Mouse (Mus musculus) C2C12 (cell line): Measurements from ENCODE around the gene Gpr62. TPM values are rescaled to one million over a fixed set of nuclear protein-coding genes. Genes with fewer than 3 reads are reported as not detected.
A peak's percentile ranks its signal among the peaks of the same experiment; 100 is the strongest.

ENCODE experiments used
- H3K27me3 ChIP-seq: one replicate; pipeline ENCODE4 v1.6.1; 2011; ENCODE audit not compliant: control insufficient read depth, insufficient read depth, insufficient read length
- H3K36me3 ChIP-seq: one replicate; pipeline ENCODE4 v1.6.1; 2011; ENCODE audit not compliant: control insufficient read depth, insufficient read depth
- H3K4me3 ChIP-seq: one replicate; pipeline ENCODE4 v1.5.1; 2011; ENCODE audit warnings: mild to moderate bottlenecking, control low read depth; ENCODE audit not compliant: poor library complexity, insufficient read depth, severe bottlenecking
- H3K79me2 ChIP-seq: one replicate; pipeline ENCODE4 v1.6.1; 2011; ENCODE audit not compliant: control insufficient read depth, insufficient read depth
- H3K79me3 ChIP-seq: one replicate; pipeline ENCODE4 v1.6.1; 2011; ENCODE audit warnings: low read depth, control low read depth
- H3ac ChIP-seq: one replicate; pipeline ENCODE3; 2011; ENCODE audit warnings: low read depth; ENCODE audit not compliant: control insufficient read depth, insufficient read length
- CEBPB ChIP-seq: IDR thresholded peaks from one replicate; pipeline ENCODE4 v1.6.1; 2011; ENCODE audit warnings: low read depth, mild to moderate bottlenecking, control low read depth, moderate library complexity
- CTCF ChIP-seq: IDR thresholded peaks from one replicate; pipeline ENCODE4 v1.5.1; 2011; ENCODE audit not compliant: control insufficient read depth, insufficient read depth, insufficient read length
- FOSL1 ChIP-seq: IDR thresholded peaks from one replicate; pipeline ENCODE4 v1.8.0; 2011; ENCODE audit warnings: mild to moderate bottlenecking, low read length; ENCODE audit not compliant: poor library complexity, insufficient read depth, severe bottlenecking
- MAX ChIP-seq: IDR thresholded peaks from one replicate; pipeline ENCODE4 v1.6.1; 2011; ENCODE audit warnings: mild to moderate bottlenecking, control low read depth
- MYOD1 ChIP-seq: IDR thresholded peaks from one replicate; pipeline ENCODE4 v1.6.1; 2011; ENCODE audit warnings: low read depth; ENCODE audit not compliant: control insufficient read depth, insufficient read length
- MYOG ChIP-seq: IDR thresholded peaks from one replicate; pipeline ENCODE4 v1.6.1; 2011; ENCODE audit not compliant: control insufficient read depth, insufficient read length; ENCODE audit errors: extremely low read depth
- USF1 ChIP-seq: IDR thresholded peaks from one replicate; pipeline ENCODE4 v1.6.1; 2011; ENCODE audit warnings: low read depth, mild to moderate bottlenecking, control low read depth, moderate library complexity
- polyA plus RNA-seq: library from polyadenylated mRNA; unstranded; fragments of >200 nt; fragmentation: generic; extraction: Trizol; gene quantifications from one replicate; pipeline ENCODE4 v1.2.1, GENCODE M21; 2012; ENCODE audit warnings: missing spikeins

Gpr62 gene
- polyA plus RNA-seq, 1 experiment: 0.29 TPM

DNA sequence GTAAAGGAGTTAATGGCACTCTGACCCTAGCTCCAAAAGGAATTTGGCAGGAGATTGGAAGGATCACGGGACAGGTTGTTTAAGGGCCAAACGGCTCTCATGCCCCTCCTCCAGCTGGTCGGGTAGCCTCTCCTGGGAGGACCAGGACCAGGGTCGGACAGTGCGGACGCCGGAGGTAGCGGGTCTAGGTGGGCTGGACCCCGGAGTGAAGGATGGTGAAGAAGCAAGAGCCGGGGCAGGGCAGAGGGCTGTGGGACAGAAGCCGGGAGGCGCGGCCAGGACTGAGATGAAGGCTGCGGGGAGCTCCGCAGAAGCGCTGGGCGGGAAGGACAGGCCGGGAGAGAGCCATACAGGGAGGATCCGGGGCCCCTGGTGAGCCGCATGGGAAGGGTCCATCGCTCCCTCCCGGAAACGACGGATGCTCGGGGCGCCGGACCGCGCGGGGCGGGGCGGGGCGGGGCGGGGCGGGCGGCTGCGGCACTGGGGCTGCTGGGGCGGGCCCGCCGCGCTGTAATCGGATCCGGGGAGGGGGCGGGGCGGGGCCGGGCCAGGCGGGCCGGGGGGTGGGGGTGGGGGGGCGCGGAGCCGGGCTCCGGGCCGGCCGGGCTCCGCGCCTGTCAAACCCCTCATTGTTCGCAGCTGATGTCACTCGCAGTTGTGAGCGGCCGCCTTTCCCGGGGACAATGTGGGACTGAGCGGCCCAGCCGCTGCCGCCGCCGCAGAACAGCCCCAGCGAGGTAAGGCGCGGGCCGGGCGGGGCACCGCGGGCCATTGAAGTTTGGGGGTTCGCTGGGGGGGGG lies 12.3 kb downstream of the Gpr62 start, which contains the start of gene Pcbp4:
TSS of gene Pcbp4 (plus strand) at position 21 of the 800 bp plus-strand sequence.
- H3K79me3 ChIP-seq: peaks cover 47% of the 10 kb centered on the region
- H3K79me2 ChIP-seq: peaks cover 47% of the 10 kb centered on the region
- peak within 1 kb of the TSS; percentile 87 for H3ac ChIP-seq
- H3K4me3 ChIP-seq: peak within 1 kb of the TSS; percentile 63
- no peaks in the 10 kb centered on the region for H3K27me3 ChIP-seq
- TF ChIP-seq CTCF: no peak
- TF ChIP-seq FOSL1: no peak
- no peak for TF ChIP-seq MYOD1
- no peak for TF ChIP-seq CEBPB
- no peak for TF ChIP-seq MAX
- no peak for TF ChIP-seq MYOG
- peaks cover 7% of the 10 kb centered on the region for H3K36me3 ChIP-seq

GRCm38 (mm10) chr9:106452821-106453220 lies 12.9 kb downstream of the Gpr62 start:
- peaks cover 41% of the 10 kb centered on the region for H3K79me2 ChIP-seq
- no peak overlapping the region for H3ac ChIP-seq
- TF ChIP-seq FOSL1 (no peak), USF1 (no peak), MYOD1 (no peak), CTCF (no peak), CEBPB (no peak), MYOG (no peak), MAX (no peak)
- peak overlapping the region; percentile 63 for H3K4me3 ChIP-seq
- no peaks in the 10 kb centered on the region for H3K27me3 ChIP-seq
- peaks cover under 1% of the 10 kb centered on the region for H3K36me3 ChIP-seq
- H3K79me3 ChIP-seq: peaks cover 41% of the 10 kb centered on the region

GRCm38 (mm10) chr9:106452351-106452750 lies 13.4 kb downstream of the Gpr62 start:
- TF ChIP-seq MYOG (no peak), CEBPB (no peak), USF1 (no peak), MAX (no peak), CTCF (no peak), MYOD1 (no peak), FOSL1 (no peak)
- no peaks in the 10 kb centered on the region for H3K27me3 ChIP-seq
- H3ac ChIP-seq: no peak overlapping the region
- H3K79me2 ChIP-seq: peaks cover 36% of the 10 kb centered on the region
- no peaks in the 10 kb centered on the region for H3K36me3 ChIP-seq
- no peak overlapping the region for H3K4me3 ChIP-seq
- H3K79me3 ChIP-seq: peaks cover 36% of the 10 kb centered on the region

- no peaks in the 10 kb centered on the region for H3K27me3 ChIP-seq
- no peak for TF ChIP-seq CTCF
- no peak for TF ChIP-seq MAX
- TF ChIP-seq FOSL1: no peak
- TF ChIP-seq CEBPB: no peak
- no peak for TF ChIP-seq MYOG
- no peak for TF ChIP-seq MYOD1
- TF ChIP-seq USF1: no peak
- no peak overlapping the region for H3K4me3 ChIP-seq
- no peak overlapping the region for H3ac ChIP-seq
- H3K79me3 ChIP-seq: peaks cover 31% of the 10 kb centered on the region
- no peaks in the 10 kb centered on the region for H3K36me3 ChIP-seq
- H3K79me2 ChIP-seq: peaks cover 31% of the 10 kb centered on the region
Measured at GRCm38 (mm10) chr9:106451899-106452298, 13.8 kb downstream of the Gpr62 start.

GRCm38 (mm10) chr9:106451298-106451697 lies 14.4 kb downstream of the Gpr62 start:
- no peaks in the 10 kb centered on the region for H3K36me3 ChIP-seq
- H3K27me3 ChIP-seq: no peaks in the 10 kb centered on the region
- no peak overlapping the region for H3ac ChIP-seq
- no peak for TF ChIP-seq MYOG
- no peak for TF ChIP-seq FOSL1
- no peak for TF ChIP-seq USF1
- no peak for TF ChIP-seq MYOD1
- no peak for TF ChIP-seq MAX
- no peak for TF ChIP-seq CTCF
- peaks cover 25% of the 10 kb centered on the region for H3K79me2 ChIP-seq
- H3K4me3 ChIP-seq: no peak overlapping the region
- peaks cover 26% of the 10 kb centered on the region for H3K79me3 ChIP-seq

GRCm38 (mm10) chr9:106450661-106451060 lies 15.1 kb downstream of the Gpr62 start:
- peaks cover 20% of the 10 kb centered on the region for H3K79me3 ChIP-seq
- peaks cover 19% of the 10 kb centered on the region for H3K79me2 ChIP-seq
- TF ChIP-seq MYOG (no peak), MYOD1 (no peak), MAX (no peak), CTCF (no peak), USF1 (no peak), CEBPB (no peak), FOSL1 (no peak)
- H3K36me3 ChIP-seq: no peaks in the 10 kb centered on the region
- H3K4me3 ChIP-seq: no peak overlapping the region
- no peaks in the 10 kb centered on the region for H3K27me3 ChIP-seq
- no peak overlapping the region for H3ac ChIP-seq
